Mouse (Mus musculus): ENCODE results near the gene Dynlt1c. TPM values are rescaled to one million over a fixed set of nuclear protein-coding genes. Genes with fewer than 3 reads are reported as not detected.
"Not testable (repeated sequence)": the region's sequence is repeated elsewhere in the genome, so short reads cannot be mapped to it uniquely, and the experiment has no call there.

The Dynlt1c gene
- polyA plus RNA-seq, 1 experiment from 2014 or later: 43.2 TPM

DNA sequence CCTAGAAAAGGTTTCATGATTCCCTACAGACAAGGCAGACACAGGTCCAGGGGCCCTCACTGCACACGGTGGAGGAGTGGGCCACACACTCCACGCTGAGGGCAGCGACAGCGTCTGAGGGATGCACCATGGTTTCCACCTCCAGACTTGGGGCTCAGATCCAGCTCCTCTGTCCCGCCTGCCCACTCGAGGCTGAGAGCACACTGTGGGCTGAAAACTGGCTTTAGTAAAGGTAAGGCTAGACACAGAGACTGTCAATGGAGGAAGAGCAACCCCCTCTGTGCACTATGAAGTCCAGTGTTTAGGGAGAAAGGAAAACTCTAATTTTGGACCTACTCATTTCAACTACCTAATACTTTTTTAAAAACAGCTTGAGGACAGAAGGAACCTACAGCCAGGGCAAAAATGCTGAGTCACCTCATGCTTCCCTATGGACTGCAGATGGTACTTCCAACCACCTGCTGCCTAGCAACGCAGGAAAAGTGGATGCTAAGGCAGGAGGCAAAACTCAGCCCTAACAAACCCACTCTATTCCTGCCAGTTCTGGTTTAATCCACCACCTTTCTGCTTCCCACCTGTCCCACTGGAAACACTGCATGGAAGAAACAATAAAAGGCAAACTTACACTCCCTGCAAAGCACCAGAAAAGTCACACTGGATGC lies 49.6 kb downstream of the Dynlt1c start:
- WGBS: 93% methylated on average over 7 of the region's 7 CpGs
- H3K27ac ChIP-seq; H3K27me3 ChIP-seq (ENCODE audit: insufficient read depth, poor library complexity, severe bottlenecking); H3K9me3 ChIP-seq; H3K4me1 ChIP-seq (replicated peaks); H3K4me3 ChIP-seq; DNase-seq (ENCODE audit: low spot score): not testable (repeated sequence)
- peaks cover 16% of the 10 kb centered on the region for H3K36me3 ChIP-seq

DNA sequence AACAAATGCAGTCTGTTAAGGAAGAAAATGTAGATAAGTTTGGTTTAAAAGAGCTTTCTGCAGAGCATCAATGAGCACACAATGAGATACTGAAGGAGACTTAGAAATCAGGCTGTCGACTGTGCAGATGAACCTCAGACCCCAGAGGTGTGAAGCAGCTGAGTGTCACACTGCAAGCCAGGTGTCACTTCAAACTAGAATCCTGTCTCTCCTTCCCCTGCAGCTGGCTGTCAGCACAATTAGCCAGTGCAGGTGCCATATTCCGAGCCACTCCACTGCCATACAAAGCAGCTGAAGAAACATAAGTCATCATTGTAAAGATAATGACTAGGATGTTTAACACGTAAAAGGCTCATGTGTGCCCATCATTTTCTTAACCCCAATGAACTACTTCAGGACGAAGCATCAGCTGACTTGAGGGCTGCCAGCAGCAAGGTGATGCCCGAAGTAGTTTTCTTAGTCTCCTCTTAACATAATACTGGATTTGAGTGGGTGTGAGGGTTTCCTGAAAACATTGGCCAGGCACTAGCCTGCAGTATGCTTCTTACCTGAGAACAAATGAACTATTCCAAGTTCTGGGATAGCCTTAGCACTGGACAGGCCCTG lies 52.0 kb downstream of the Dynlt1c start:
- DNase-seq (ENCODE audit: low spot score); H3K4me1 ChIP-seq (replicated peaks): not testable (repeated sequence)
- WGBS: 94% methylated on average over 4 of the region's 5 CpGs

DNA sequence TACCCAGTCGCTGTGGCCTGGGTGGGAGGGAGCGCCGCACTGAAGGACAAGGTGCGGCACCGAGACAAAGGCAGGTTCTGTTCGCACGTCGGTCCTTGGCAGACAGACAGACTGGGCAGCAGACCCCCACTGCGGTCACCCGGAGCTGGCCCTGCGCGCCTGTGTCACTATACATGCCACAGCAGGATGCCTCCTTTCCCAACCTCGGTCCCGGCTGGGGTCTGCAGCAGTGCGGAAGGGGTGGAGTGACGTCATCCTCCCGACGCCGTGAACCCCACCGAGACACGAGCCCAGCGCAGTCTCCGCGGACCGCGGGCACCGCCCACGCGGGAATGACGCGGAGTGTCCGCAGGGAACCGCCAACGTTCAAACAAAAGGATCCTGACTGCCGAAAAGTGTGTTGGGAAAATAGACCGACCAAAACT lies 53.6 kb downstream of the Dynlt1c start:
- H3K27me3 ChIP-seq (ENCODE audit: insufficient read depth, poor library complexity, severe bottlenecking); H3K36me3 ChIP-seq; H3K4me1 ChIP-seq (replicated peaks); H3K9me3 ChIP-seq: not testable (repeated sequence)
- H3K4me3 ChIP-seq: peak overlapping the region; percentile 57
- WGBS: 0% methylated on average over 36 of the region's 36 CpGs
- H3K27ac ChIP-seq: peak overlapping the region; percentile 86
- DNase-seq (ENCODE audit: low spot score): peak; percentile 87

More for the DNA sequence above, 52.0 kb downstream of the Dynlt1c start:
- H3K27me3 ChIP-seq (ENCODE audit: insufficient read depth, poor library complexity, severe bottlenecking); H3K36me3 ChIP-seq; H3K9me3 ChIP-seq; H3K4me3 ChIP-seq; H3K27ac ChIP-seq: not testable (repeated sequence)

DNA sequence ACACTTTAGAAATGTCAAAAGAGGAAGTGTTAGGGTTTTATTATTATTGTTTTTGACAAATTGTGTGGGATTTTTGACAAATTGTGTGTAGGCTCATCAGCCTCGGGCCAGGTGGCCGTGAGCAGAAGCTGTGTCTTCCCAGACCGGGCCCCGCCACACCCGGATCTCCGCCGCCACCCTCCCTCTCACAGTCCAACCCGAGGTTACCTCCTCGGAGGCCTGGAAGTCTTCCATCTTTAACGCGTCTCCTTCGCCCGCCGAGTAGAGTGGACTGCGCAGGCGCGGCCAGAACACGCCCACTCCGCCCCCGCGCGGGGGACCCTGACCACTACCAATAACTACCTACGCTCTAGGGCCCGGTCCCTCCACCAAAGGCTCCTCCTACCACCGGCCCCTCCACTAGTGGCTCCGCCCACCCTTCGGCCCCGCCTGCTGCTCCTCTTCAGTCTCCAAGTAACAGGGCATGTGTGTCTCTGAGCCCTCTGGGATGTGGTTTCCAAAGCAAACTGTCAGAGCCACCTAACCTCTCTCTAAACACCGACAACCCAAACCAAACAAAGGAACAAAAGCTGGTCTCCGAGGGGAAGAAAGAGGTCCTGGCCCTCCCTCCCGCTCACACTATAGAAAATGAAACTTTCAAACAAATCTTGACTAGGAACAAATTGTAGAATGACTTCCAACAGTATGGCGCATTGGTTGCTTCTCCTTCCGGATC lies 54.3 kb downstream of the Dynlt1c start, which contains the start of gene Dynlt1f:
Dynlt1f (minus strand) TSS at position 334 of the 715 bp plus-strand sequence.
- not testable (repeated sequence) for H3K4me1 ChIP-seq (replicated peaks); H3K27me3 ChIP-seq (ENCODE audit: insufficient read depth, poor library complexity, severe bottlenecking); H3K36me3 ChIP-seq; H3K9me3 ChIP-seq
- whole genome bisulfite sequencing: 3% methylated on average over 28 of the region's 33 CpGs
- peak within 1 kb of the TSS; percentile 57 for H3K4me3 ChIP-seq
- peak; percentile 48 for DNase-seq (ENCODE audit: low spot score)
- peak within 1 kb of the TSS; percentile 86 for H3K27ac ChIP-seq

DNA sequence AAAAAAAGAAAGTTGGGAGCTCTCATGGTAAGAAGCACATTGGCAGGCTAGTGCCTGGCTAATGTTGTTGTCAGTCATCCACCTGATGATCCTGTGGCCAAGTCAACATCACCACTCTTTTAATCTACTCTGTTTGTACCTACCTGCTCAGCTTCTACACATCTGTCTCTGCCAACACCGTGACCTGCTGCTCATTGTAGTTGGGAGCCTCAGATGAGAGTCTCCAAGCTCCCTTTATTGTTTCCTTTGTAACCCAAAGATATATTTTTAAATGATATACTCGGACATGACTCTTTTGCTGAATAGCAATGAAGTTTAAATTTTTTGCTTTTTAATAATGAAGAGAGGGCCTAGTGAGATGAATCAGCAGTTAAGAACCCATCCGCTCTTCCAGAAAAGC lies 55.0 kb downstream of the Dynlt1c start:
- not testable (repeated sequence) for H3K27me3 ChIP-seq (ENCODE audit: insufficient read depth, poor library complexity, severe bottlenecking); H3K9me3 ChIP-seq; DNase-seq (ENCODE audit: low spot score); H3K27ac ChIP-seq; H3K36me3 ChIP-seq; H3K4me3 ChIP-seq; H3K4me1 ChIP-seq (replicated peaks)
- WGBS: 86% methylated on average over 1 of the region's 3 CpGs

DNA sequence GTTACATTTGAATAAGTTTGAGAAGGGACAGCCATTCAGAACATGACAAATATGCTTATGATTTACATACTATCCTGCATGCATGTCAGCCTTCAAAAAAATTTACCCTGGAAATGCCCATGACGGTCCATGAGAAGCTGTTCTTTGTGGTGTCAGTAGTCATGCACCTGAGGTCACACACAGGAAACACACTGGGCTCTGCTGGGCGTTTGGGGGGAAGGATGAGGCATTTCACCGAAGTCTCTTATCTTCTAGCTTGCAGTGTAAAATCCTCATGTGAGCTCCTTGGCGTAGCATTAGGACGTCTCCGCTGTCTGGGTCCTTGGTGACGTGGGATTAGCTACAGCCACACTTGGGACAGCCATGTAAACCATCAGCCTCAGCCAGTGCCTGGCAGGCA lies 57.3 kb downstream of the Dynlt1c start, which contains the start of gene Sytl3:
Sytl3 (plus strand) TSS at position 293 of the 400 bp plus-strand sequence.
- not testable (repeated sequence) for H3K4me3 ChIP-seq; H3K9me3 ChIP-seq; H3K27me3 ChIP-seq (ENCODE audit: insufficient read depth, poor library complexity, severe bottlenecking); H3K4me1 ChIP-seq (replicated peaks); H3K27ac ChIP-seq; H3K36me3 ChIP-seq; DNase-seq (ENCODE audit: low spot score)
- WGBS: 91% methylated on average over 5 of the region's 7 CpGs

Other genes starting within 250 kb of the Dynlt1c start
- 585 and 814 TPM in 2 replicates for gene Dynlt1b, start 171.6 kb upstream of the Dynlt1c start, polyA plus RNA-seq (2016; fragmentation: Nextera tagmentation; extraction: Ambion mirVana)
- 297 and 329 TPM in 2 replicates for gene Dynlt1f, start 54.2 kb downstream of the Dynlt1c start, polyA plus RNA-seq (2016; fragmentation: Nextera tagmentation; extraction: Ambion mirVana)
- gene Sytl3, start 57.4 kb downstream of the Dynlt1c start, polyA plus RNA-seq (2016; fragmentation: Nextera tagmentation; extraction: Ambion mirVana): 0.29 TPM in 1 of 2 replicates, not detected in the other
- gene Ezr, start 181.1 kb downstream of the Dynlt1c start, polyA plus RNA-seq (2016; fragmentation: Nextera tagmentation; extraction: Ambion mirVana): 85.2 and 99.4 TPM in 2 replicates